Mouse (Mus musculus) embryonic fibroblast, embryonic 13.5 days (primary cell): Measurements from ENCODE around the gene Fabp6.

Experiments
- CTCF ChIP-seq: IDR thresholded peaks from 2 replicates; pipeline ENCODE4 v1.5.1; 2011; ENCODE audit warnings: mild to moderate bottlenecking, control low read depth, low read length, moderate library complexity, borderline replicate concordance; ENCODE audit not compliant: insufficient read depth
- POLR2A ChIP-seq: IDR thresholded peaks from 2 replicates; pipeline ENCODE4 v1.6.1; 2011; ENCODE audit warnings: low read depth, mild to moderate bottlenecking, control low read depth, low read length, moderate library complexity

- no peak for TF ChIP-seq CTCF
- TF ChIP-seq POLR2A, result no peak
Observed at GRCm38 (mm10) chr11:43565852-43566251, 35.5 kb downstream of the Fabp6 start.
